Comparison of ENCODE assay signal across 10 mouse cellular contexts in genomic region chr9:71974541-71974959, GRCm38 (mm10).
DNase-seq lines count a peak whose midpoint lies in the region; ATAC-seq and TF ChIP-seq lines count a peak whose summit lies in the region.
"Had no signal": no experiment of that assay in that cellular context is flagged by ENCODE, and none has a peak within 500 bp of the region (broad histone marks: within the 10 kb centered on the region; RNA-seq: fewer than 3 reads in every experiment).

No protein-coding gene starts in this region.

- H3K36me3 ChIP-seq in stomach, embryonic 16.5 days (ENCODE audit: control insufficient read depth, insufficient read depth, low read length) = no peaks in the 10 kb centered on the region
- H3K36me3 ChIP-seq in stomach, postnatal 0 days (ENCODE audit: control insufficient read depth, insufficient read depth, low read length) = no peaks in the 10 kb centered on the region
- no peaks in the 10 kb centered on the region for H3K36me3 ChIP-seq in hindbrain, postnatal 0 days (ENCODE audit: insufficient read depth, low read length)

- no peaks in the 10 kb centered on the region for H3K27me3 ChIP-seq in stomach, embryonic 16.5 days (ENCODE audit: control insufficient read depth, insufficient read depth, low read length)
- no peaks in the 10 kb centered on the region for H3K27me3 ChIP-seq in stomach, postnatal 0 days (ENCODE audit: control insufficient read depth, insufficient read depth, low read length)
- no peaks in the 10 kb centered on the region for H3K27me3 ChIP-seq in hindbrain, postnatal 0 days (ENCODE audit: insufficient read depth, low read length)

- peak overlapping the region; percentile 57 for H3K27ac ChIP-seq in gastrocnemius, adult 2 months
- H3K27ac ChIP-seq in stomach, embryonic 16.5 days (ENCODE audit: low read length) = peak overlapping the region; percentile 46; the same call in 1 of the 2 replicates
- no peak overlapping the region for H3K27ac ChIP-seq in stomach, postnatal 0 days (replicated peaks)
- H3K27ac ChIP-seq in hindbrain, postnatal 0 days = peak overlapping the region; percentile 68

- DNase-seq in gastrocnemius, adult 2 months = no peak
- no peak for DNase-seq in gastrocnemius, postnatal 10 days
- no peak for DNase-seq in stomach, postnatal 0 days (ENCODE audit: low spot score)
- peak; percentile 73 for DNase-seq in hindbrain, postnatal 0 days (ENCODE audit: low spot score)
- DNase-seq in urinary bladder, postnatal 10 days (ENCODE audit: low spot score) = no peak
- DNase-seq in layer of hippocampus, adult 11-12 months (ENCODE audit: low spot score) = no peak
- no peak for DNase-seq in gastrocnemius, adult 18-20 months (ENCODE audit: low spot score)
- DNase-seq: adrenal gland, postnatal 14 days; gastrocnemius, postnatal 36 days had no signal

- no peak; the same call in 1 of the 2 replicates for ATAC-seq in stomach, embryonic 16.5 days (ENCODE audit: insufficient read depth, low FRiP score)
- no peak for ATAC-seq in stomach, postnatal 0 days (ENCODE audit: low FRiP score, low TSS enrichment)
- peak; percentile 36; the same call in 1 of the 2 replicates for ATAC-seq in hindbrain, postnatal 0 days

- WGBS in stomach, embryonic 16.5 days = 15% methylated on average over 2 of the region's 2 CpGs
- WGBS in stomach, postnatal 0 days = 10% methylated on average over 2 of the region's 2 CpGs
- 8% methylated on average over 2 of the region's 2 CpGs for WGBS in hindbrain, postnatal 0 days

- no peak overlapping the region for H3K9ac ChIP-seq in stomach, embryonic 16.5 days (ENCODE audit: low read length)
- H3K9ac ChIP-seq in stomach, postnatal 0 days (ENCODE audit: low read length) = no peak overlapping the region
- no peak overlapping the region for H3K9ac ChIP-seq in hindbrain, postnatal 0 days (replicated peaks; ENCODE audit: low read length)

- intact Hi-C loops in gastrocnemius, adult 2 months (cut with DNase I) = no loop called here

- H3K4me1 ChIP-seq in stomach, embryonic 16.5 days (ENCODE audit: control insufficient read depth, insufficient read depth, low read length) = peaks cover 2% of the 10 kb centered on the region; the same call in 1 of the 2 replicates
- no peaks in the 10 kb centered on the region for H3K4me1 ChIP-seq in stomach, postnatal 0 days (replicated peaks; ENCODE audit: control insufficient read depth, insufficient read depth)
- H3K4me1 ChIP-seq in hindbrain, postnatal 0 days (ENCODE audit: insufficient read depth, low read length) = peaks cover 15% of the 10 kb centered on the region; the same call in 1 of the 2 replicates

- TF ChIP-seq CTCF in gastrocnemius, adult 2 months (IDR thresholded peaks at IDR 0.05) = no peak
- no peak for TF ChIP-seq CTCF in stomach, postnatal 0 days (IDR thresholded peaks at IDR 0.05; ENCODE audit: low read depth)
- TF ChIP-seq CTCF in hindbrain, postnatal 0 days (IDR thresholded peaks at IDR 0.05; ENCODE audit: low read depth) = no peak

- no peak overlapping the region for H3K4me3 ChIP-seq in gastrocnemius, adult 2 months
- H3K4me3 ChIP-seq in stomach, embryonic 16.5 days (replicated peaks; ENCODE audit: low read length) = no peak overlapping the region
- H3K4me3 ChIP-seq in stomach, postnatal 0 days (ENCODE audit: low read depth, low read length) = no peak overlapping the region
- H3K4me3 ChIP-seq in hindbrain, postnatal 0 days (ENCODE audit: low read length) = no peak overlapping the region

- no peak for TF ChIP-seq EP300 in stomach, postnatal 0 days (optimal IDR thresholded peaks at IDR 0.05)

- H3K9me3 ChIP-seq in stomach, embryonic 16.5 days (replicated peaks; ENCODE audit: control insufficient read depth, low read length) = no peaks in the 10 kb centered on the region
- H3K9me3 ChIP-seq in stomach, postnatal 0 days (ENCODE audit: control insufficient read depth, low read length) = no peaks in the 10 kb centered on the region
- no peaks in the 10 kb centered on the region for H3K9me3 ChIP-seq in hindbrain, postnatal 0 days (ENCODE audit: low read length)

- H3K4me2 ChIP-seq in stomach, embryonic 16.5 days (ENCODE audit: low read depth, low read length) = no peak overlapping the region
- no peak overlapping the region for H3K4me2 ChIP-seq in stomach, postnatal 0 days (replicated peaks; ENCODE audit: low read depth)
- H3K4me2 ChIP-seq in hindbrain, postnatal 0 days (ENCODE audit: low read depth, low read length) = no peak overlapping the region
